Mouse (Mus musculus): ENCODE measurements around the gene Ank2. TPM values are rescaled to one million over a fixed set of nuclear protein-coding genes. Genes with fewer than 3 reads are reported as not detected.

The Ank2 gene
- total and polyA plus RNA-seq, 2 experiments: 1.2 to 5.6 TPM

GRCm38 (mm10) chr3:127170246-127170645, 328.9 kb downstream of the Ank2 start:
- H3K4me3 ChIP-seq (ENCODE audit: insufficient read depth, low read depth, low read length): no peak overlapping the region
- H3K27me3 ChIP-seq (ENCODE audit: control insufficient read depth, insufficient read depth, low read length): no peaks in the 10 kb centered on the region
- DNase-seq (ENCODE audit: extremely low read depth, low read depth, low spot score): no peak
- WGBS: 58% methylated on average over 12 of the region's 12 CpGs
- no peaks in the 10 kb centered on the region for H3K79me2 ChIP-seq (ENCODE audit: control insufficient read depth, insufficient read depth, low read length)
- no peaks in the 10 kb centered on the region for H3K36me3 ChIP-seq (ENCODE audit: control insufficient read depth, insufficient read depth, low read length)
- H3K27ac ChIP-seq (replicated peaks; ENCODE audit: insufficient read depth, low read depth, low read length): no peak overlapping the region
- no peaks in the 10 kb centered on the region; the same call in 1 of the 2 replicates for H3K4me1 ChIP-seq (ENCODE audit: control insufficient read depth, insufficient read depth, low read length)
- H3K9ac ChIP-seq (ENCODE audit: low read depth, low read length): no peak overlapping the region
- TF ChIP-seq CTCF (IDR thresholded peaks at IDR 0.05; ENCODE audit: low read depth, low read length) (no peak), POLR2A (IDR thresholded peaks at IDR 0.05; ENCODE audit: extremely low read depth, insufficient read depth, low read length) (no peak)

- Histone ChIP-seq H3K9ac (ENCODE audit: low read depth, low read length) (no peak overlapping the region), H3K79me2 (ENCODE audit: control insufficient read depth, insufficient read depth, low read length) (no peaks in the 10 kb centered on the region), H3K27me3 (ENCODE audit: control insufficient read depth, insufficient read depth, low read length) (no peaks in the 10 kb centered on the region), H3K27ac (replicated peaks; ENCODE audit: insufficient read depth, low read depth, low read length) (no peak overlapping the region), H3K36me3 (ENCODE audit: control insufficient read depth, insufficient read depth, low read length) (no peaks in the 10 kb centered on the region), H3K4me1 (ENCODE audit: control insufficient read depth, insufficient read depth, low read length) (no peaks in the 10 kb centered on the region; the same call in 1 of the 2 replicates), H3K4me3 (ENCODE audit: insufficient read depth, low read depth, low read length) (no peak overlapping the region)
- WGBS: 38% methylated on average over 1 of the region's 1 CpGs
- TF ChIP-seq CTCF (IDR thresholded peaks at IDR 0.05; ENCODE audit: low read depth, low read length) (no peak), POLR2A (IDR thresholded peaks at IDR 0.05; ENCODE audit: extremely low read depth, insufficient read depth, low read length) (no peak)
- DNase-seq (ENCODE audit: extremely low read depth, low read depth, low spot score): peak; percentile 50
Observed at GRCm38 (mm10) chr3:127169114-127169513, 330.0 kb downstream of the Ank2 start.

GRCm38 (mm10) chr3:127163749-127164148, 335.4 kb downstream of the Ank2 start:
- H3K4me3 ChIP-seq (ENCODE audit: insufficient read depth, low read depth, low read length): no peak overlapping the region
- no peak overlapping the region for H3K9ac ChIP-seq (ENCODE audit: low read depth, low read length)
- no peak overlapping the region for H3K27ac ChIP-seq (replicated peaks; ENCODE audit: insufficient read depth, low read depth, low read length)
- TF ChIP-seq CTCF (IDR thresholded peaks at IDR 0.05; ENCODE audit: low read depth, low read length): no peak
- no peak for TF ChIP-seq POLR2A (IDR thresholded peaks at IDR 0.05; ENCODE audit: extremely low read depth, insufficient read depth, low read length)
- no peaks in the 10 kb centered on the region for H3K79me2 ChIP-seq (ENCODE audit: control insufficient read depth, insufficient read depth, low read length)
- H3K4me1 ChIP-seq (ENCODE audit: control insufficient read depth, insufficient read depth, low read length): peaks cover 8% of the 10 kb centered on the region
- H3K27me3 ChIP-seq (ENCODE audit: control insufficient read depth, insufficient read depth, low read length): peaks cover 5% of the 10 kb centered on the region; the same call in 1 of the 2 replicates
- DNase-seq (ENCODE audit: extremely low read depth, low read depth, low spot score): no peak
- WGBS: 78% methylated on average over 3 of the region's 3 CpGs
- no peaks in the 10 kb centered on the region for H3K36me3 ChIP-seq (ENCODE audit: control insufficient read depth, insufficient read depth, low read length)

- DNase-seq (ENCODE audit: extremely low read depth, low read depth, low spot score): peak; percentile 24
- no peaks in the 10 kb centered on the region for H3K79me2 ChIP-seq (ENCODE audit: control insufficient read depth, insufficient read depth, low read length)
- H3K4me1 ChIP-seq (ENCODE audit: control insufficient read depth, insufficient read depth, low read length): peaks cover 8% of the 10 kb centered on the region
- 1% methylated on average over 41 of the region's 41 CpGs for WGBS
- H3K4me3 ChIP-seq (ENCODE audit: insufficient read depth, low read depth, low read length): peak overlapping the region; percentile 28; the same call in 1 of the 2 replicates
- TF ChIP-seq CTCF (IDR thresholded peaks at IDR 0.05; ENCODE audit: low read depth, low read length): no peak
- no peak for TF ChIP-seq POLR2A (IDR thresholded peaks at IDR 0.05; ENCODE audit: extremely low read depth, insufficient read depth, low read length)
- peaks cover 5% of the 10 kb centered on the region; the same call in 1 of the 2 replicates for H3K27me3 ChIP-seq (ENCODE audit: control insufficient read depth, insufficient read depth, low read length)
- no peaks in the 10 kb centered on the region for H3K36me3 ChIP-seq (ENCODE audit: control insufficient read depth, insufficient read depth, low read length)
- no peak overlapping the region for H3K27ac ChIP-seq (replicated peaks; ENCODE audit: insufficient read depth, low read depth, low read length)
- no peak overlapping the region for H3K9ac ChIP-seq (ENCODE audit: low read depth, low read length)
Observed at GRCm38 (mm10) chr3:127161998-127162712, 337.0 kb downstream of the Ank2 start.

- Histone ChIP-seq H3K79me2 (ENCODE audit: control insufficient read depth, insufficient read depth, low read length) (no peaks in the 10 kb centered on the region), H3K36me3 (ENCODE audit: control insufficient read depth, insufficient read depth, low read length) (no peaks in the 10 kb centered on the region), H3K27ac (replicated peaks; ENCODE audit: insufficient read depth, low read depth, low read length) (no peak overlapping the region), H3K9ac (ENCODE audit: low read depth, low read length) (no peak overlapping the region), H3K4me1 (ENCODE audit: control insufficient read depth, insufficient read depth, low read length) (peaks cover 8% of the 10 kb centered on the region), H3K4me3 (ENCODE audit: insufficient read depth, low read depth, low read length) (no peak overlapping the region), H3K27me3 (ENCODE audit: control insufficient read depth, insufficient read depth, low read length) (peaks cover 5% of the 10 kb centered on the region; the same call in 1 of the 2 replicates)
- TF ChIP-seq POLR2A (IDR thresholded peaks at IDR 0.05; ENCODE audit: extremely low read depth, insufficient read depth, low read length) (no peak), CTCF (IDR thresholded peaks at IDR 0.05; ENCODE audit: low read depth, low read length) (no peak)
- DNase-seq (ENCODE audit: extremely low read depth, low read depth, low spot score): no peak
- 10% methylated on average over 23 of the region's 23 CpGs for WGBS
Observed at GRCm38 (mm10) chr3:127161085-127161837, 337.9 kb downstream of the Ank2 start.

Measured in liver, adult 2 months (tissue).